Mouse (Mus musculus): ENCODE measurements around the gene Ube3b. TPM values are rescaled to one million over a fixed set of nuclear protein-coding genes. Genes with fewer than 3 reads are reported as not detected.

The Ube3b gene
- polyA plus RNA-seq, 1 experiment = 76.1 TPM

DNA sequence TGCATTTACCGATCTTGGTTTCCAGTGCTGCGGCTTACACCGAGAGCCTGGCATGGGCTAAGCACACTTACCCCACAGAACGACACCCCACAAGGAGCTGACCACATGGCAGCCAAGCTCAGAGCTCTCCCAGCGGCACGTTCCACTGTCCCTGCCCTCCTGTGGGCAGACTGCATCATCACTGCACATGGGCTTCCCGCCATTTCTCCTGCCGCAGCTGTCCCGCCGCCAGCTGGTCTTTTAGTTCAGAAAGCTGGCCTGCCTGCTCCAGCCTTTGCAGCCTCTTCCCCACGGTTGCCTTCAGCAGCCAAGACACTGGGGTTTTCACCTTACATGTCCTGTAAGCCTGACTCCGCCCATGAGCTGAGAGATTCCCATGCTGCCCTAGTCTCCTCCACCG, 30.0 kb downstream of the Ube3b start:
- H3K4me1 ChIP-seq (ENCODE audit: control insufficient read depth, insufficient read depth, insufficient read length, low read length) = no peaks in the 10 kb centered on the region
- no peak overlapping the region for H3K27ac ChIP-seq (ENCODE audit: insufficient read depth, low read depth, low read length)
- 88% methylated on average over 13 of the region's 13 CpGs for WGBS
- H3K36me3 ChIP-seq (ENCODE audit: control insufficient read depth, insufficient read depth, low read length) = peaks cover 93% of the 10 kb centered on the region
- TF ChIP-seq CTCF (IDR thresholded peaks at IDR 0.05; ENCODE audit: extremely low read depth, insufficient read length, insufficient replicate concordance, low read depth, low read length) = no peak
- no peak for TF ChIP-seq POLR2A (IDR thresholded peaks at IDR 0.05; ENCODE audit: low read depth, low read length)
- no peak overlapping the region for H3K4me3 ChIP-seq (ENCODE audit: low read depth, low read length)
- no peaks in the 10 kb centered on the region for H3K27me3 ChIP-seq (ENCODE audit: control insufficient read depth, insufficient read depth, low read length)

DNA sequence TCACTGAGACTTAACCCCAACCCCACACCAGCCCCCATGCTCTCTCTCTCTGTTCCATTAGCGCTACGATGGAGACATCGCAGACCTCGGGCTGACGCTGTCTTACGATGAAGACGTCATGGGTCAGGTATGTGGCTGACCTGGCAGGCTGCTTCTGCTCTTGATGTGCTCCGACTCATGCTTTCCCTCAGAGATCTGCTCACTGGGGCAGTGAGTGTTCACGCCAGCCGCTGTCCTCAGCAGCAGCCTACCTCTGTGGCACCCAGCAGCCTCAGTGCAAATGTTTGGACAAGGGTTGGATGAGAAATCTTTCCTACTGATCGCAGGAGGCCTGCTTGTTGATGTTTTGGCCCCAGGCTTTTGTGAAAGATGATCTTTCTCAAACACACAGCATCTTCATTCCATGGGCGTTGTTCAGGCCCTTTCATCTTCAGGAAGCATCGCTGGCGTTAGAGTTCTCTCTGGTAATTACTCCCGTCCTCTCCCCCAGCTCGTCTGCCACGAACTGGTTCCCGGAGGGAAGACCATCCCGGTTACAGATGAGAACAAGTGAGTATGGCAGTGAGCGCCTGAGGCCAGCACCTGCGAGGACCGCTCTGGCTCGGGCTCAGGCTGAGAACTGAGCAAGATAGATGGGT, 32.1 kb downstream of the Ube3b start:
- H3K4me1 ChIP-seq (ENCODE audit: control insufficient read depth, insufficient read depth, insufficient read length, low read length) = no peaks in the 10 kb centered on the region
- no peak overlapping the region for H3K27ac ChIP-seq (ENCODE audit: insufficient read depth, low read depth, low read length)
- WGBS = 81% methylated on average over 23 of the region's 23 CpGs
- no peak for TF ChIP-seq POLR2A (IDR thresholded peaks at IDR 0.05; ENCODE audit: low read depth, low read length)
- TF ChIP-seq CTCF (IDR thresholded peaks at IDR 0.05; ENCODE audit: extremely low read depth, insufficient read length, insufficient replicate concordance, low read depth, low read length) = no peak
- H3K27me3 ChIP-seq (ENCODE audit: control insufficient read depth, insufficient read depth, low read length) = no peaks in the 10 kb centered on the region
- no peak overlapping the region for H3K4me3 ChIP-seq (ENCODE audit: low read depth, low read length)
- peaks cover 92% of the 10 kb centered on the region for H3K36me3 ChIP-seq (ENCODE audit: control insufficient read depth, insufficient read depth, low read length)

DNA sequence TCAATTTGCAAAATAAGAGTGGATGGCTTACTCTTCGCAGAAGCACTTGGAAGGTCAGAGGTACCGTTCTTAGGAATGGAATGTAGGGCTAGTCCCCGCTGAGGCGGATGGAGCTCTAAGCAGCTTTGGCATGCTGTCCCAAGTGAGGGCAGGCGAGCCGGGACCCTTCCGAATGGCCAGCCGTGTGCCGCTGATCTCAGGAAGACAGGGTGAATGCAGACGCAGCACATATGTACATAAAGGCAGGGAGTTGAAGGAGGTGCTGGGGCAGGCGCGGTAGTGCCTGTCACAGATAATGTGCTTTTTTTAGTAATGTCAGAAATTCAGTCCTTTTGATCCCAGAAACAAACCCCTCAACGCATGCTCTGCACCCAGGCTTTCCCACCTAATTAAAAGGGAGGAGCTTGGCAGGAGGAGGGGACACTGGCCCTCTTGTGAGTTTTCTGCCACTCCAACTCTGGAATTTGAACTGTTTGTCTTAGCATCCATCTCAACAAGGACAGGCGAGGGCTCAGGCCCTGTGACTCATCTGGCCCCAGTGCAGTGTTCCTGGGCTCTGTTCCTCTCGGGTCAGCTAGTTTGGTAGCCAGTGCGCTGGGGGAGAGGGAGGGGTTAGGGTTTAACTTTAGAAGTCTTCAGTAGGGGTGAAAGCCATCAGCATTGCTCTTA, 32.8 kb downstream of the Ube3b start:
- Histone ChIP-seq H3K27ac (ENCODE audit: insufficient read depth, low read depth, low read length) (no peak overlapping the region), H3K4me1 (ENCODE audit: control insufficient read depth, insufficient read depth, insufficient read length, low read length) (no peaks in the 10 kb centered on the region), H3K27me3 (ENCODE audit: control insufficient read depth, insufficient read depth, low read length) (no peaks in the 10 kb centered on the region), H3K36me3 (ENCODE audit: control insufficient read depth, insufficient read depth, low read length) (peaks cover 91% of the 10 kb centered on the region), H3K4me3 (ENCODE audit: low read depth, low read length) (no peak overlapping the region)
- 78% methylated on average over 16 of the region's 16 CpGs for WGBS
- TF ChIP-seq CTCF (IDR thresholded peaks at IDR 0.05; ENCODE audit: extremely low read depth, insufficient read length, insufficient replicate concordance, low read depth, low read length) = no peak

DNA sequence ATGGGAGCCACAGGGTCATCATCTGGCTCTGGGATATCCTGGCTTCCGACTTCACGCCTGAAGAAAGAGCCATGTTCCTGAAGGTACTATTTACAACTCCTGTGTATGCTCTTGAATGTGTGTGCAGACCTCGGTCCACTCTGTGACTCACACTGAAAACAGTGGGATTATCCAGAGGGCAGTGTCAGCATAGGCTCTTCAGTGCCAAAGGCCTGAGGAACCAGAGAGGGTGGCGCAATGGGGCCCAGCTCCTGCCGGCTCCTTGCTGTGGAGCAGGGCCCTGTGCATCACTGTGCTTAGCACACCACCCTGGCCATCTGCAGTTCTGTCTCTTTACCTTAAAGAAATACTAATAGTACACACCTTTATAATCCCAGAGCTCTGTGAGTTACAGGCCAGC, 35.2 kb downstream of the Ube3b start:
- no peaks in the 10 kb centered on the region for H3K4me1 ChIP-seq (ENCODE audit: control insufficient read depth, insufficient read depth, insufficient read length, low read length)
- no peak overlapping the region for H3K27ac ChIP-seq (ENCODE audit: insufficient read depth, low read depth, low read length)
- TF ChIP-seq POLR2A (IDR thresholded peaks at IDR 0.05; ENCODE audit: low read depth, low read length) (no peak), CTCF (IDR thresholded peaks at IDR 0.05; ENCODE audit: extremely low read depth, insufficient read length, insufficient replicate concordance, low read depth, low read length) (no peak)
- no peak overlapping the region for H3K4me3 ChIP-seq (ENCODE audit: low read depth, low read length)
- 93% methylated on average over 5 of the region's 5 CpGs for WGBS
- peaks cover 88% of the 10 kb centered on the region for H3K36me3 ChIP-seq (ENCODE audit: control insufficient read depth, insufficient read depth, low read length)
- H3K27me3 ChIP-seq (ENCODE audit: control insufficient read depth, insufficient read depth, low read length) = no peaks in the 10 kb centered on the region

DNA sequence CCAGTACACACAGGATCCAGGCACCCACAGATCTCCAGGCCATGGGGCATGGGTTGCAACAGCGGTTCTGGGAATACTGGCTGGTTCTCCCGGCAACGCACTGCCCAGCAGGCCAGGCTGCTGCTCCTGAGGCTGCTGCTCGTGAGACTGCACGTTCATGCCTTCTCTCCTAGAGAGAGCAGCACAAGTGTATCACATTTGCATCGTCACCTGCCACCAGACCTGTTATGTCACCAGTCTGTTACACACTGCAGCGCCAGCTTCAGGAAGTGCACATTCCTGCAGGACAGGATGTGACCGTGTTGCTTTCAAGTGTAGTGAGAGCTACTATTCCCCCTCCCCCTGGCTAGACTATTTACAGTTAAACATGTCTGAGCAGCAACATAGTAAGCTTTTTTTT, 36.4 kb downstream of the Ube3b start:
- no peak for TF ChIP-seq POLR2A (IDR thresholded peaks at IDR 0.05; ENCODE audit: low read depth, low read length)
- no peak for TF ChIP-seq CTCF (IDR thresholded peaks at IDR 0.05; ENCODE audit: extremely low read depth, insufficient read length, insufficient replicate concordance, low read depth, low read length)
- Histone ChIP-seq H3K27me3 (ENCODE audit: control insufficient read depth, insufficient read depth, low read length) (no peaks in the 10 kb centered on the region), H3K27ac (ENCODE audit: insufficient read depth, low read depth, low read length) (no peak overlapping the region), H3K4me3 (ENCODE audit: low read depth, low read length) (no peak overlapping the region), H3K4me1 (ENCODE audit: control insufficient read depth, insufficient read depth, insufficient read length, low read length) (no peaks in the 10 kb centered on the region), H3K36me3 (ENCODE audit: control insufficient read depth, insufficient read depth, low read length) (peaks cover 80% of the 10 kb centered on the region)
- 78% methylated on average over 8 of the region's 8 CpGs for WGBS

GRCm38 (mm10) chr5:114418541-114418940, 38.1 kb downstream of the Ube3b start:
- Histone ChIP-seq H3K27ac (ENCODE audit: insufficient read depth, low read depth, low read length) (no peak overlapping the region), H3K36me3 (ENCODE audit: control insufficient read depth, insufficient read depth, low read length) (peaks cover 65% of the 10 kb centered on the region), H3K4me1 (ENCODE audit: control insufficient read depth, insufficient read depth, insufficient read length, low read length) (no peaks in the 10 kb centered on the region), H3K4me3 (ENCODE audit: low read depth, low read length) (no peak overlapping the region), H3K27me3 (ENCODE audit: control insufficient read depth, insufficient read depth, low read length) (no peaks in the 10 kb centered on the region)
- TF ChIP-seq CTCF (IDR thresholded peaks at IDR 0.05; ENCODE audit: extremely low read depth, insufficient read length, insufficient replicate concordance, low read depth, low read length) (0 out of 2 replicates have a peak, but pooled peaks have one; percentile 16), POLR2A (IDR thresholded peaks at IDR 0.05; ENCODE audit: low read depth, low read length) (no peak)
- 87% methylated on average over 8 of the region's 8 CpGs for WGBS

DNA sequence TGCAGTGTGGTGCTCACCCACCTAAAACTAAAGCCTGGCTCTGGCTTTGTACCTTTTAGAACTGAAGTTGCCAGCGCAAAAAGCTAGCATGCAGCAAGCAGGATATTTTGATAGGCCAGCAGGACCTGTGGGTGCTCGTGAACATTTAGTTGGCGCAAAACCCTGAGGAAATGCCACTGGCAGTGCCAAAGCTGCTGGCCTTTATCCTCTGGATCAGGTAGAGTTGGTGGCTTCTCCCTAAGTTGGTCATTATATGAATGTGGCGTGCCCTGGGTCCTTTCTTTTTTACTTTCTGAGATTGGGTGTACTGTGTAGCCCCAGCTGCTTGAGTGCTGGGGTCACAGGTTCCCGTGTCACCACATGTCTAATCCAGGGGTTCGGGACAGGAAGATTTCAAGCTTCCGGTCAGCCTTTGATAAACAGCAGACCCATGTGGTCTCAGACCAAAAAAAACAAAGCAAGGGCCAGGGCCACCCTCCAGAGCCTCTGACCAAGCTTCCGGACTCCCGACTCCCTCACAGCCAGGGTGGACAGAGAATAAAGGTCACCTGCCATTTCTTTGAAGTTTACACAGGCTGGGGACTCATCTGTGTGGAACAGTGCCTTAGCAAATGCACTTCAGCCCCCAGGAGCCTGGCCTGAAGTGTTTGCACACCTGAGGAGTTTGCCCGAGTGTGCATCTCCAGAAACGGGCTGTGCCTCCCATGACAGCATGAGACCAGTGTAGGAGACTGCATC, 41.3 kb downstream of the Ube3b start:
- no peak overlapping the region for H3K4me3 ChIP-seq (ENCODE audit: low read depth, low read length)
- no peaks in the 10 kb centered on the region for H3K27me3 ChIP-seq (ENCODE audit: control insufficient read depth, insufficient read depth, low read length)
- peaks cover 39% of the 10 kb centered on the region for H3K36me3 ChIP-seq (ENCODE audit: control insufficient read depth, insufficient read depth, low read length)
- WGBS = 59% methylated on average over 11 of the region's 11 CpGs
- no peaks in the 10 kb centered on the region for H3K4me1 ChIP-seq (ENCODE audit: control insufficient read depth, insufficient read depth, insufficient read length, low read length)
- TF ChIP-seq CTCF (IDR thresholded peaks at IDR 0.05; ENCODE audit: extremely low read depth, insufficient read length, insufficient replicate concordance, low read depth, low read length) (no peak), POLR2A (IDR thresholded peaks at IDR 0.05; ENCODE audit: low read depth, low read length) (no peak)
- no peak overlapping the region for H3K27ac ChIP-seq (ENCODE audit: insufficient read depth, low read depth, low read length)

All from small intestine, adult 2 months (tissue).